Mouse (Mus musculus): Measurements from ENCODE around the gene Fbxl2. TPM values are rescaled to one million over a fixed set of nuclear protein-coding genes. Genes with fewer than 3 reads are reported as not detected.

The Fbxl2 gene
- polyA plus RNA-seq, 1 experiment from 2014 or later = 7.7 TPM

GRCm38 (mm10) chr9:113981099-113981880, 64.7 kb downstream of the Fbxl2 start:
- ATAC-seq (ENCODE audit: low FRiP score, low read depth) = no peak
- no peak overlapping the region for H3K4me2 ChIP-seq (replicated peaks)
- H3K4me3 ChIP-seq = no peak overlapping the region
- H3K36me3 ChIP-seq = peaks cover 35% of the 10 kb centered on the region
- no peaks in the 10 kb centered on the region for H3K27me3 ChIP-seq
- H3K9ac ChIP-seq = no peak overlapping the region
- no peaks in the 10 kb centered on the region for H3K9me3 ChIP-seq
- whole genome bisulfite sequencing = 77% methylated on average over 16 of the region's 16 CpGs
- H3K27ac ChIP-seq = no peak overlapping the region
- H3K4me1 ChIP-seq = no peaks in the 10 kb centered on the region

GRCm38 (mm10) chr9:113979356-113979755, 66.6 kb downstream of the Fbxl2 start:
- no peaks in the 10 kb centered on the region for H3K9me3 ChIP-seq
- no peak overlapping the region for H3K4me2 ChIP-seq (replicated peaks)
- 67% methylated on average over 13 of the region's 13 CpGs for WGBS
- H3K4me1 ChIP-seq = no peaks in the 10 kb centered on the region
- peaks cover 55% of the 10 kb centered on the region for H3K36me3 ChIP-seq
- H3K27ac ChIP-seq = no peak overlapping the region; the same call in 1 of the 2 replicates
- H3K9ac ChIP-seq = no peak overlapping the region
- H3K4me3 ChIP-seq = no peak overlapping the region
- ATAC-seq (ENCODE audit: low FRiP score, low read depth) = no peak
- H3K27me3 ChIP-seq = no peaks in the 10 kb centered on the region

GRCm38 (mm10) chr9:113978656-113979055, 67.3 kb downstream of the Fbxl2 start:
- 77% methylated on average over 7 of the region's 7 CpGs for WGBS
- no peaks in the 10 kb centered on the region for H3K4me1 ChIP-seq
- ATAC-seq (ENCODE audit: low FRiP score, low read depth) = no peak
- H3K36me3 ChIP-seq = peaks cover 62% of the 10 kb centered on the region
- H3K4me3 ChIP-seq = no peak overlapping the region
- no peak overlapping the region for H3K9ac ChIP-seq
- no peaks in the 10 kb centered on the region for H3K9me3 ChIP-seq
- no peak overlapping the region for H3K27ac ChIP-seq
- H3K4me2 ChIP-seq (replicated peaks) = no peak overlapping the region
- no peaks in the 10 kb centered on the region for H3K27me3 ChIP-seq

- Histone ChIP-seq H3K4me3 (no peak overlapping the region), H3K27ac (no peak overlapping the region), H3K27me3 (no peaks in the 10 kb centered on the region), H3K9me3 (no peaks in the 10 kb centered on the region), H3K36me3 (peaks cover 74% of the 10 kb centered on the region), H3K4me1 (no peaks in the 10 kb centered on the region), H3K4me2 (replicated peaks) (no peak overlapping the region), H3K9ac (no peak overlapping the region)
- 85% methylated on average over 11 of the region's 11 CpGs for WGBS
- ATAC-seq (ENCODE audit: low FRiP score, low read depth) = no peak
Observed at GRCm38 (mm10) chr9:113977225-113977840, 68.7 kb downstream of the Fbxl2 start.

- H3K9ac ChIP-seq = no peak overlapping the region
Observed at GRCm38 (mm10) chr9:113976264-113976663, 69.7 kb downstream of the Fbxl2 start.

GRCm38 (mm10) chr9:113975442-113975841, 70.5 kb downstream of the Fbxl2 start:
- no peak overlapping the region for H3K9ac ChIP-seq
- no peak overlapping the region for H3K27ac ChIP-seq
- no peak overlapping the region for H3K4me2 ChIP-seq (replicated peaks)
- H3K4me1 ChIP-seq = no peaks in the 10 kb centered on the region
- H3K4me3 ChIP-seq = no peak overlapping the region
- no peaks in the 10 kb centered on the region for H3K9me3 ChIP-seq
- 75% methylated on average over 7 of the region's 7 CpGs for WGBS
- no peak for ATAC-seq (ENCODE audit: low FRiP score, low read depth)
- H3K27me3 ChIP-seq = no peaks in the 10 kb centered on the region
- peaks cover 88% of the 10 kb centered on the region for H3K36me3 ChIP-seq

More at GRCm38 (mm10) chr9:113976264-113976663, 69.7 kb downstream of the Fbxl2 start:
- no peak overlapping the region for H3K4me3 ChIP-seq
- no peaks in the 10 kb centered on the region for H3K9me3 ChIP-seq
- no peaks in the 10 kb centered on the region for H3K4me1 ChIP-seq
- no peak for ATAC-seq (ENCODE audit: low FRiP score, low read depth)
- peaks cover 80% of the 10 kb centered on the region for H3K36me3 ChIP-seq
- WGBS = 94% methylated on average over 10 of the region's 10 CpGs
- no peaks in the 10 kb centered on the region for H3K27me3 ChIP-seq
- H3K27ac ChIP-seq = no peak overlapping the region
- H3K4me2 ChIP-seq (replicated peaks) = no peak overlapping the region

GRCm38 (mm10) chr9:113974945-113975344, 71.0 kb downstream of the Fbxl2 start:
- H3K27ac ChIP-seq = no peak overlapping the region
- no peaks in the 10 kb centered on the region for H3K9me3 ChIP-seq
- no peak for ATAC-seq (ENCODE audit: low FRiP score, low read depth)
- H3K4me3 ChIP-seq = no peak overlapping the region
- H3K27me3 ChIP-seq = no peaks in the 10 kb centered on the region
- WGBS = 91% methylated on average over 4 of the region's 4 CpGs
- no peak overlapping the region for H3K9ac ChIP-seq
- H3K36me3 ChIP-seq = peaks cover 92% of the 10 kb centered on the region
- no peaks in the 10 kb centered on the region for H3K4me1 ChIP-seq
- no peak overlapping the region for H3K4me2 ChIP-seq (replicated peaks)

- Histone ChIP-seq H3K27me3 (no peaks in the 10 kb centered on the region), H3K4me1 (no peaks in the 10 kb centered on the region), H3K9me3 (no peaks in the 10 kb centered on the region), H3K9ac (no peak overlapping the region), H3K27ac (no peak overlapping the region), H3K4me2 (replicated peaks) (no peak overlapping the region), H3K36me3 (peaks cover 92% of the 10 kb centered on the region), H3K4me3 (no peak overlapping the region)
- ATAC-seq (ENCODE audit: low FRiP score, low read depth) = no peak
- WGBS = 95% methylated on average over 4 of the region's 4 CpGs
Observed at GRCm38 (mm10) chr9:113973857-113974256, 72.1 kb downstream of the Fbxl2 start.

GRCm38 (mm10) chr9:113971615-113972014, 74.4 kb downstream of the Fbxl2 start:
- peaks cover 92% of the 10 kb centered on the region for H3K36me3 ChIP-seq
- WGBS = 72% methylated on average over 8 of the region's 8 CpGs

GRCm38 (mm10) chr9:113970041-113970440, 76.0 kb downstream of the Fbxl2 start:
- Histone ChIP-seq H3K36me3 (peaks cover 90% of the 10 kb centered on the region), H3K9ac (no peak overlapping the region), H3K4me2 (replicated peaks) (no peak overlapping the region), H3K4me1 (no peaks in the 10 kb centered on the region), H3K27me3 (no peaks in the 10 kb centered on the region), H3K4me3 (no peak overlapping the region), H3K9me3 (no peaks in the 10 kb centered on the region), H3K27ac (no peak overlapping the region)
- 93% methylated on average over 14 of the region's 14 CpGs for WGBS
- no peak for ATAC-seq (ENCODE audit: low FRiP score, low read depth)

More at GRCm38 (mm10) chr9:113971615-113972014, 74.4 kb downstream of the Fbxl2 start:
- H3K9ac ChIP-seq = no peak overlapping the region
- H3K9me3 ChIP-seq = no peaks in the 10 kb centered on the region
- no peak overlapping the region for H3K27ac ChIP-seq
- no peaks in the 10 kb centered on the region for H3K27me3 ChIP-seq
- no peaks in the 10 kb centered on the region for H3K4me1 ChIP-seq
- H3K4me3 ChIP-seq = no peak overlapping the region
- ATAC-seq (ENCODE audit: low FRiP score, low read depth) = no peak
- H3K4me2 ChIP-seq (replicated peaks) = no peak overlapping the region

- WGBS = 93% methylated on average over 8 of the region's 8 CpGs
- H3K9ac ChIP-seq = no peak overlapping the region
- H3K36me3 ChIP-seq = peaks cover 90% of the 10 kb centered on the region
- no peak overlapping the region for H3K4me2 ChIP-seq (replicated peaks)
- H3K4me3 ChIP-seq = no peak overlapping the region
- no peaks in the 10 kb centered on the region for H3K4me1 ChIP-seq
- no peak for ATAC-seq (ENCODE audit: low FRiP score, low read depth)
- no peak overlapping the region for H3K27ac ChIP-seq
- H3K27me3 ChIP-seq = no peaks in the 10 kb centered on the region
- no peaks in the 10 kb centered on the region for H3K9me3 ChIP-seq
Observed at GRCm38 (mm10) chr9:113969399-113969798, 76.6 kb downstream of the Fbxl2 start.

- Histone ChIP-seq H3K4me3 (no peak overlapping the region), H3K4me1 (no peaks in the 10 kb centered on the region), H3K4me2 (replicated peaks) (no peak overlapping the region), H3K36me3 (peaks cover 90% of the 10 kb centered on the region), H3K9ac (no peak overlapping the region), H3K27ac (no peak overlapping the region), H3K9me3 (no peaks in the 10 kb centered on the region), H3K27me3 (no peaks in the 10 kb centered on the region)
- no peak for ATAC-seq (ENCODE audit: low FRiP score, low read depth)
- WGBS = 93% methylated on average over 7 of the region's 7 CpGs
Observed at GRCm38 (mm10) chr9:113968967-113969366, 77.0 kb downstream of the Fbxl2 start.
